Mouse (Mus musculus): Measurements from ENCODE around the gene Adamtsl4. TPM values are rescaled to one million over a fixed set of nuclear protein-coding genes. Genes with fewer than 3 reads are reported as not detected.

The Adamtsl4 gene
- polyA plus RNA-seq, 1 experiment from 2014 or later: 0.56 TPM

DNA sequence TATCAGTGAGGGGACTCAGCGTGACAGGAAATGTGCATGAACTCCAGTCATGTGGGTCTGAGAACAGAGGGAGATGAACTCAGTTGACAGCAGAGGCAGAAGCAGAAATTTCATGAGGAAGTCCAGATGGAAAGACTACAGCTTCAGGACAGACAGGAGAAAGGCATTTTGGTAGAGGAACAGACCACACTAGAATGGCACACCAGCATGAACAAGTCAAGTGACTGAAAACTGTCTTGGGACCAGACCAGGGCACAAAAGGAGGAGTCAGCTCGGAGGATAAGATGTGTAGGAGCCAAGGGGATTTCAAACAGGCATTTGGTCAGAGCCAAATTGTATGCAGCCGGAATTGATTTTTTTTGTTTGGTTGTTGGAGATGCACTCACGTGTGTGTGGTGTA is 52.1 kb downstream of the Adamtsl4 start:
- no peaks in the 10 kb centered on the region for H3K4me1 ChIP-seq
- H3K4me2 ChIP-seq (replicated peaks): no peak overlapping the region
- H3K9me3 ChIP-seq: no peaks in the 10 kb centered on the region
- H3K27me3 ChIP-seq: no peaks in the 10 kb centered on the region
- WGBS: 83% methylated on average over 4 of the region's 4 CpGs
- no peak overlapping the region for H3K27ac ChIP-seq (replicated peaks)
- ATAC-seq (replicated peaks): no peak
- H3K4me3 ChIP-seq: no peak overlapping the region
- H3K36me3 ChIP-seq: peaks cover 69% of the 10 kb centered on the region
- no peak overlapping the region for H3K9ac ChIP-seq (replicated peaks)

DNA sequence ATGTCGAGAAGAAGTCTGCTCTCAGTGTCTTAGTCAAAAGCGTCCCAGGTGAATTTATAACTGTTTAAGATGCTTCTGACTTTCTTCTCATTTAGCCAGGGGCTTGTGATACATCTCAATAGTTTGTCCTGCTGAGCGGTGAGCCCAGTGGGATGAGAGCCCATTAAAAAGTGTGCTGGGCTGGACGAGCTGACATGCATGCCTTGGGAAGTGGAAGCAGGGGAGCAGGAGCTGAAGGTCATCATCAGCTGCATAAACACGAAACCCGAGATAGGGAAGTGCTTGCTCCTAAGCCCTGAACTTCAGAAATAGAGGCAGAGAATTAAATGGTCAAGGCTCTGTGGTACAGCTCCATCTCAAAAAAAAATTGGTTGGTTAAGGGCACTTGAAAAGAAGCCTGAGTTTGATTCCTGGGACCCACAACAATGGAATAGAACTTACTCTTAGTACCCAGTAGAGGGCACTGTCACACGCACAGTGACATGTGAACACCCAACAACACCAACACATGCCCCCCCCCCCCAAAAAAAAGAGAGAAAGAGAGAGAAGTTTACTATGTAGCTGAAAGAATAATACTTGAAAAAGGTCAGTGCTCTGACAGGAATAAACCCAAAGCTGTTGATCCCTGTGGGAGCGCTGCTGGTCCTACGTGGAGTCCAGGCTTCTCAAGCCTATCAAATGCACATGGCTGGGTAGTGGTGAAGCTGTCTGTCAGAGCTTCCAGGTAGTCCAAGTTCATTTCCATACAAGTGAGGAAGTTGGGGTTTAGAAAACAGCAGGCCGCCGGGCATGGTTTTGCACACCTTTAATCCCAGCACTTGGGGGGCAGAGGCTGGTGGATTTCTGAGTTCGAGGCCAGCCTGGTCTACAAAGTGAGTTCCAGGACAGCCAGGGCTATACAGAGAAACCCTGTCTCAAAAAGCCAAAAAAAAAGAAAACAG is 54.8 kb downstream of the Adamtsl4 start:
- H3K36me3 ChIP-seq: peaks cover 80% of the 10 kb centered on the region
- H3K27ac ChIP-seq (replicated peaks): no peak overlapping the region
- H3K4me2 ChIP-seq (replicated peaks): no peak overlapping the region
- 82% methylated on average over 12 of the region's 12 CpGs for WGBS
- no peaks in the 10 kb centered on the region for H3K9me3 ChIP-seq
- H3K4me1 ChIP-seq: peaks cover 3% of the 10 kb centered on the region; the same call in 1 of the 2 replicates
- H3K27me3 ChIP-seq: no peaks in the 10 kb centered on the region
- no peak for ATAC-seq (replicated peaks)
- H3K9ac ChIP-seq (replicated peaks): no peak overlapping the region
- no peak overlapping the region for H3K4me3 ChIP-seq

DNA sequence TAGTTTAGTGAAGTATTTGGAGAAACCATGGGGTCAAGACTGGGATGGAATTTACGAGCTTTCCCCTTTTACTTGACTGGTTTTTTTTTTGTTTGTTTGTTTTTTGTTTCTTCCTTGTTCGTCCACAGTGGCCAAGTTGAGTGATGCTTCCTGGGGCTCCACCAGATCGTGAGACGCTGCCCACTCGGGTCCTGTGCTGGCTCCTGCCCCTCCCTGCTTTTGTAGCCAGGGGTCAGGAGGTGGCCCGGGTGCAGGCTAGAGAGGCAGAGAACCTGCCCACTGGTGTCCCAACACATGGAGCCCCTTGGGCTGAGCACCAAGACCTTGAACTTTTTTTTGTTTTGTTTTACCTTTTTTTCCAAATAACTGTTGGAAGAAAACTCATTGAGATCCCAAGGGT is 56.4 kb downstream of the Adamtsl4 start:
- H3K36me3 ChIP-seq: peaks cover 81% of the 10 kb centered on the region
- no peak overlapping the region for H3K9ac ChIP-seq (replicated peaks)
- no peak for ATAC-seq (replicated peaks)
- H3K4me2 ChIP-seq (replicated peaks): no peak overlapping the region
- no peaks in the 10 kb centered on the region for H3K27me3 ChIP-seq
- no peaks in the 10 kb centered on the region for H3K9me3 ChIP-seq
- H3K4me3 ChIP-seq: no peak overlapping the region
- 82% methylated on average over 6 of the region's 6 CpGs for WGBS
- peaks cover 17% of the 10 kb centered on the region for H3K4me1 ChIP-seq
- H3K27ac ChIP-seq (replicated peaks): no peak overlapping the region

DNA sequence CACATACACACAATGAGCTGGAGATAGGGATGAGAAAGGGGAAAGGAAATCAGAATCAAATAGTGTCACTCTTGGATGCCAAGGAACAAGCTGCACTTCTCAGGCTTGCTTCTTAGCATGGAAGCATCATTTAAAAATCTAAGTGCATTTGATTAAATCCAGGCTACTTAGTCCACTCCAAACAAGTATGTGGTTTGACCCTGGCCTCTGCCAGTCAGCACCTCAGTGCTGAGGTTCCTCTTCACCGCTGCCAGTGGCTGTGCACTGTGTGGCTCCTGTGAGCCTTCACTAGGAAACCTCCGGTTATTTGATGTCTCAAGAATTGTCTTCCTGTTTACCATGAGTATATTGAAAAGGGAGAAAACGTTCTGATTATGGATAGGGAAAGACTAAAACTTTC is 56.9 kb downstream of the Adamtsl4 start:
- no peak overlapping the region for H3K9ac ChIP-seq (replicated peaks)
- H3K4me1 ChIP-seq: peaks cover 21% of the 10 kb centered on the region
- H3K9me3 ChIP-seq: no peaks in the 10 kb centered on the region
- peaks cover 78% of the 10 kb centered on the region for H3K36me3 ChIP-seq
- no peak overlapping the region for H3K4me3 ChIP-seq
- no peak overlapping the region for H3K4me2 ChIP-seq (replicated peaks)
- no peak overlapping the region for H3K27ac ChIP-seq (replicated peaks)
- 91% methylated on average over 3 of the region's 3 CpGs for WGBS
- no peaks in the 10 kb centered on the region for H3K27me3 ChIP-seq
- ATAC-seq (replicated peaks): no peak

DNA sequence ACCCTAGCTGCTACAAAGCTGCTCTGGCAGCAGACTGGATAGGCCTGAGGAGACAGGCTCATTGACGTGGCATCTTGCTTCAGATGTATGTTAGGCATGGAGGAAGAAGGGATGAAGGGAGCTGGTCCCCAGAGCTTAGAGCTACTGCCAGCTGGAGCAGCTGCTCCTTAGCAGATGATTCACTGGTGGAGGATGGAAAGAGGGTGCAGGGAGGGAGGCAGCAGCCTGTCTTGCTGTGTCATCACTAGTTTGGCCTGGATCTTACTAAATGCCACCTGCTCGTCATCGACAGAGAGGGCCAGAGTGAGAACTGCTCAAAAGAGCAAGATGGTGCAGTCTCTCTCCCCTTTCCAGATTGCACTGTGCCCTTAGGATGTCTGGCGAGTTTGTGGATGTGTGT is 58.0 kb downstream of the Adamtsl4 start:
- Histone ChIP-seq H3K27ac (replicated peaks) (peak overlapping the region; percentile 36; the same call in 1 of the 2 replicates), H3K27me3 (no peaks in the 10 kb centered on the region), H3K36me3 (peaks cover 69% of the 10 kb centered on the region), H3K4me2 (replicated peaks) (no peak overlapping the region), H3K4me1 (peaks cover 25% of the 10 kb centered on the region), H3K9me3 (no peaks in the 10 kb centered on the region), H3K9ac (replicated peaks) (no peak overlapping the region), H3K4me3 (no peak overlapping the region)
- WGBS: 72% methylated on average over 4 of the region's 4 CpGs
- no peak for ATAC-seq (replicated peaks)

DNA sequence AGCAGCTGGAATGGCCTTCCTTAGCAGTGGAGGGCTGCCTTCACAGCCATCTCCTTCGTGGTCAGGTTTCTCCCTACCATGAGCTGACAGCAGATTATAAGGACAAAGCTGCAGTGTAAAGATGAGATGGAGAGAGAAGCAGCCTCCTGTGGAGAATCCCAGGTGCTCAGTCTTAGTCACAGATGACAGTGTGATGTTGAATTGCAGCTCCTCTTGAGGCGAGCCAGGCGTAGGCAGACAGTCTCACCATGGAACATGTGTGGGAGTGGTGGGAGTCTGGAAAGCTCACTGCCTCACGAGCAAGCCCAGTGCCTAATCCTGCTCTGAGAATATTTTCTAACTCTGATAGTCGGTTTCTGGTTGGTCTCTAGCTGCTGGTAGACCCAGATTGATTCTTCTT is 60.0 kb downstream of the Adamtsl4 start:
- Histone ChIP-seq H3K9me3 (no peaks in the 10 kb centered on the region), H3K4me1 (peaks cover 28% of the 10 kb centered on the region), H3K4me2 (replicated peaks) (no peak overlapping the region), H3K27ac (replicated peaks) (no peak overlapping the region), H3K9ac (replicated peaks) (no peak overlapping the region), H3K36me3 (peaks cover 50% of the 10 kb centered on the region), H3K4me3 (no peak overlapping the region), H3K27me3 (no peaks in the 10 kb centered on the region)
- 92% methylated on average over 5 of the region's 5 CpGs for WGBS
- ATAC-seq (replicated peaks): no peak

Small RNA genes lying within 50 kb of the gene (microRNA-seq; reads per million reads assigned to microRNA genes)
- not detected for gene Mir7014

Other genes with a start within 250 kb of the Adamtsl4 start
- 3.7 and 4.3 TPM in 2 replicates for gene Ctsk, start 188.7 kb downstream of the Adamtsl4 start, polyA plus RNA-seq (2015; fragmentation: Nextera tagmentation; extraction: Ambion mirVana)
- gene Ctss, start 161.1 kb downstream of the Adamtsl4 start, polyA plus RNA-seq (2015; fragmentation: Nextera tagmentation; extraction: Ambion mirVana): 11.9 and 13.9 TPM in 2 replicates
- not detected in 2 replicates for gene Hormad1, start 128.2 kb downstream of the Adamtsl4 start, polyA plus RNA-seq (2015; fragmentation: Nextera tagmentation; extraction: Ambion mirVana)
- gene Golph3l, start 99.0 kb downstream of the Adamtsl4 start, polyA plus RNA-seq (2015; fragmentation: Nextera tagmentation; extraction: Ambion mirVana): 32.9 and 33.4 TPM in 2 replicates
- gene Ensa, start 62.9 kb downstream of the Adamtsl4 start, polyA plus RNA-seq (2015; fragmentation: Nextera tagmentation; extraction: Ambion mirVana): 112 and 121 TPM in 2 replicates
- gene Mcl1, start 29.1 kb downstream of the Adamtsl4 start, polyA plus RNA-seq (2015; fragmentation: Nextera tagmentation; extraction: Ambion mirVana): 48.1 and 52.4 TPM in 2 replicates
- 8.7 and 9.3 TPM in 2 replicates for gene Ecm1, start 51.7 kb upstream of the Adamtsl4 start, polyA plus RNA-seq (2015; fragmentation: Nextera tagmentation; extraction: Ambion mirVana)
- 48.3 and 50.5 TPM in 2 replicates for gene Tars2, start 72.3 kb upstream of the Adamtsl4 start, polyA plus RNA-seq (2015; fragmentation: Nextera tagmentation; extraction: Ambion mirVana)
- 21.9 and 22.1 TPM in 2 replicates for gene Rprd2, start 130.9 kb upstream of the Adamtsl4 start, polyA plus RNA-seq (2015; fragmentation: Nextera tagmentation; extraction: Ambion mirVana)
- gene Prpf3, start 168.0 kb upstream of the Adamtsl4 start, polyA plus RNA-seq (2015; fragmentation: Nextera tagmentation; extraction: Ambion mirVana): 42.9 and 43.0 TPM in 2 replicates
- 294 and 306 TPM in 2 replicates for gene Mrps21, start 183.6 kb upstream of the Adamtsl4 start, polyA plus RNA-seq (2015; fragmentation: Nextera tagmentation; extraction: Ambion mirVana)
- 4.3 TPM in 2 replicates for gene Ciart, start 194.3 kb upstream of the Adamtsl4 start, polyA plus RNA-seq (2015; fragmentation: Nextera tagmentation; extraction: Ambion mirVana)
- 12.7 and 14.7 TPM in 2 replicates for gene BC028528, start 204.1 kb upstream of the Adamtsl4 start, polyA plus RNA-seq (2015; fragmentation: Nextera tagmentation; extraction: Ambion mirVana)
- gene Aph1a, start 206.1 kb upstream of the Adamtsl4 start, polyA plus RNA-seq (2015; fragmentation: Nextera tagmentation; extraction: Ambion mirVana): 31.3 and 39.8 TPM in 2 replicates
- gene Car14, start 216.8 kb upstream of the Adamtsl4 start, polyA plus RNA-seq (2015; fragmentation: Nextera tagmentation; extraction: Ambion mirVana): 10.5 and 14.0 TPM in 2 replicates
- 196 and 207 TPM in 2 replicates for gene Anp32e, start 241.3 kb upstream of the Adamtsl4 start, polyA plus RNA-seq (2015; fragmentation: Nextera tagmentation; extraction: Ambion mirVana)

Data from forebrain, embryonic 15.5 days (tissue).